Mouse (Mus musculus) lung, postnatal 0 days (tissue): ENCODE data around the gene Rpain.

Experiments
- CTCF ChIP-seq: IDR thresholded peaks from 2 replicates; pipeline ENCODE4 v1.5.1; 2016; ENCODE audit warnings: antibody characterized with exemption, mild to moderate bottlenecking
- EP300 ChIP-seq: IDR thresholded peaks from 2 replicates; pipeline ENCODE4 v1.6.1; 2016; ENCODE audit warnings: antibody characterized with exemption, mild to moderate bottlenecking, control low read depth

DNA sequence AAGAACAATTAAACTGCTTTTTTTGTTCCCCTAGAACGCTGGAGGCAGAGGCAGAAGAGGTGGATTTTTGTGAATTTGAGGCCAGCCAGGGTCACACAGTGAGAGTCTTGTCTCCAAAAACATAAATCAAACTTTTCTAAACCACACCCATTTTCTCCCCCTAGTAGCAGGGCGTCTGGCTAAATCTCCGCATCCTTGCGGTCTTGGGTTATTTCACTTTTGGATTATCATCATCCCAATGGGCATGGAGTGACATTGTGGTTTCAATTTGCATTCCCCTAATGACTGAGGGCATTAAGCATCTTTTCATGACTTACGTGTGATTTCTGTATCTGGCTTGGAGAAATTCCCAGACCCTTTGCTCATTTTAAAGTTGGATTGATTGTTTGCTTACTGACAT lies 38.6 kb upstream of the Rpain start:
- TF ChIP-seq EP300 (no peak), CTCF (no peak)
